Mouse (Mus musculus) olfactory bulb, adult 2 months (tissue): ENCODE measurements at regions not wholly inside any gene's neighbourhood (a gene's known extent, or its start where the extent isn't known, plus 50 kb on each side); places are given as distances from the start of the nearest gene placed in this dataset.

Source experiments
- H3K27ac ChIP-seq: fragments of 200-500 bp; 2 replicates; pipeline ENCODE4 v1.5.1; 2012; ENCODE audit warnings: low read depth, low read length; ENCODE audit not compliant: insufficient read depth
- H3K4me1 ChIP-seq: fragments of 200-500 bp; 2 replicates; pipeline ENCODE4 v1.6.1; 2012; ENCODE audit warnings: low read length; ENCODE audit not compliant: control insufficient read depth, insufficient read depth
- H3K4me3 ChIP-seq: fragments of 200-500 bp; 2 replicates; pipeline ENCODE4 v1.5.1; 2012; ENCODE audit warnings: mild to moderate bottlenecking, low read depth, low read length, moderate library complexity; ENCODE audit not compliant: insufficient read depth
- CTCF ChIP-seq: fragments of 200-500 bp; IDR thresholded peaks from 2 replicates; pipeline ENCODE4 v1.5.1; 2012; ENCODE audit warnings: low read depth, mild to moderate bottlenecking, low read length, moderate library complexity; ENCODE audit not compliant: insufficient read depth
- POLR2A ChIP-seq: fragments of 200-500 bp; IDR thresholded peaks from 2 replicates; pipeline ENCODE4 v1.6.1; 2012; ENCODE audit warnings: mild to moderate bottlenecking, low read depth, low read length, moderate library complexity; ENCODE audit not compliant: insufficient read depth
- WGBS: fragments of 180-500 bp; shearing (Covaris S2); methylation state at CpG from one replicate; pipeline ENCODE4 v1.1.7; 2018; 5-methylcytosine and 5-hydroxymethylcytosine counted together

DNA sequence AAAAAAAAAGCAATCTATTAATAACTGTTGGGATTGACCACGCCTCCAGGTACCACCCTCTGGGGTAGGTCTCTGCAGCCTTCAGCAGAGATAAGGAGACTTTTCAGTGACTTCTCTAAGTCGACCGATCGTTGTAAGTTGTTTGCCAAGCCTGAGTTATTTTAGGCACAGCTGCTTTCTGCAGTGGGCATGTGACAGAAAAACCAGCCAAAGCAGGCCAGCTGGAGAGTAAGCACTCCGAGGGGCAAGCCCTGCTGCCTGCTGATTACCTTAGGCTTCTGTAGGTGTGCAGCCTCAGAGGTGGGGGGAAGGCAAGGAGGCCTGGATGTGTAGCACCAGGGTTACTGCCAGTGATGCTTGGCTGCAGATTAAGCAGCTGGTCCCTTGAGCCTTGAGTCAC is 246.0 kb downstream of the Cd83 start:
- 35% methylated on average over 5 of the region's 5 CpGs for WGBS

DNA sequence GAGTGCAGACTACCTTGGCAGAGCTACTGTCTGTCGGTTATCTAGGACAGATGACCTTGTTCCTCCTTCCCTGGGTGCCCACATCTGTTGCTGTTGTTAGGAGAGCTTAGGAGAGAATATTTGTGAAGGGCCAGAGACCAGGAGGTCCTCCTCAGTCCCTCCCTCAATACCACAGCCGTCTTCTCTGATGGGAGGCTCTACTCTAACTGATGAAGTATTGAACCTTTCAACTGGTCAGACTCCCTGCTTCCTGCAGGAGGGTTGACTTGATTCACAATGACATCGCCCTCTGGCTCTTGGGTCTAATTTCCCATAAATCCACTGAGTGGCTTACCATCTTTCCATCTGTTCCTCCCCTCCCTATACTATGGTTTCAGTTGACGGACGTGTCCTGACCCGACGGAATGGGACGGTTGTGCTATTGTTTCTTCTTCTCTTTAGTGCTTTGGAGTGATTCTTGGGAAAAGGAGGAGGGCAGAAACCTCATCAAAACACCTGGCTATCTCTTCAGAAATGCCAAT is 253.3 kb downstream of the Cd83 start:
- no peak overlapping the region for H3K4me3 ChIP-seq
- no peak overlapping the region for H3K27ac ChIP-seq
- 94% methylated on average over 8 of the region's 8 CpGs for WGBS
- TF ChIP-seq POLR2A: no peak
- TF ChIP-seq CTCF: no peak
- H3K4me1 ChIP-seq: peaks cover 2% of the 10 kb centered on the region; the same call in 1 of the 2 replicates

More for the DNA sequence above, 246.0 kb downstream of the Cd83 start:
- Histone ChIP-seq H3K4me3 (no peak overlapping the region), H3K4me1 (peaks cover 6% of the 10 kb centered on the region), H3K27ac (no peak overlapping the region)
- TF ChIP-seq POLR2A: no peak
- no peak for TF ChIP-seq CTCF

- Histone ChIP-seq H3K4me3 (no peak overlapping the region), H3K4me1 (peaks cover 2% of the 10 kb centered on the region; the same call in 1 of the 2 replicates), H3K27ac (no peak overlapping the region)
- WGBS: 46% methylated on average over 7 of the region's 7 CpGs
- TF ChIP-seq CTCF: no peak
- no peak for TF ChIP-seq POLR2A
Measured at GRCm38 (mm10) chr13:44038322-44038721, 253.7 kb downstream of the Cd83 start.

DNA sequence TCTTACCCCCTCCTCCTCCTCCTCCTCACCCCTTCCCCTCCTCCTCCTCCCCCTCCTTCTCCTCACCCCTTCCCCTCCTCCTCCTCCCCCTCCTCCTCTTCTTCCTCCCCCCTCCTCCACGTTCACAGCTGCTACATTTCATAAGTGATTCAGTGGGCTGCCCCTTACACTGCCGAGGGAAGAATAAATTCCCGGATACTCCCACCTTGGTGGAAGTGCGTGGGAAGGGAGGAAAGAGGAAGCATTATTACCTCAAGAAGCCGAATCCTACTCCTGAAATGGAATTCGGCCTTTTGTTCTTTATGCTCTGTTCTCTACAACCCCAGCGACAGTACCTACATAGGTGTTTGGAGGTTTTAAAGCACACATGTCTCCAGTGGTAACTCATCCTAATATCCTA is 256.1 kb downstream of the Cd83 start:
- peaks cover 2% of the 10 kb centered on the region; the same call in 1 of the 2 replicates for H3K4me1 ChIP-seq
- WGBS: 45% methylated on average over 7 of the region's 7 CpGs
- H3K27ac ChIP-seq: no peak overlapping the region
- TF ChIP-seq POLR2A (no peak), CTCF (no peak)
- H3K4me3 ChIP-seq: no peak overlapping the region

GRCm38 (mm10) chr13:44042730-44043493 is 258.3 kb downstream of the Cd83 start:
- Histone ChIP-seq H3K27ac (no peak overlapping the region), H3K4me3 (no peak overlapping the region)
- no peak for TF ChIP-seq POLR2A
- no peak for TF ChIP-seq CTCF

DNA sequence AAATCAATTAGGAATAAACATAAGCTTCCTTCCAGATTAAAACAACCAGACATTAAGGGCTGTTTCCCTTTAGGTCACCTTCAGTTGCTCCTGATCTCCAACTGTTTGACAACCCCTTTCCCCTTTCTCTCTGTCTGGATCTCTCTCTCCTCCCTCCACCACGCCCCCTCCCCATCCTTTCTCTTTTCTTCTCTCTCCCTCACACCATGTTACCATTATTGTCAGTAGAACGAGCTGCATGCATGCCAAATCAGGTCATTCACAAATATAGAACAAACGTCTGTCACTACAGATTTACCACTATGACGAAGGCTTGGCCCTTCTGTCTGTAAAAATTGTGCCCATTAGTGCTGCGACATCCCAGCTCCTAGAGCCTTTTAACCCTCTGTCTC is 258.9 kb downstream of the Cd83 start:
- 58% methylated on average over 5 of the region's 5 CpGs for WGBS
- H3K4me3 ChIP-seq: no peak overlapping the region
- H3K4me1 ChIP-seq: no peaks in the 10 kb centered on the region
- no peak overlapping the region for H3K27ac ChIP-seq
- TF ChIP-seq CTCF: no peak
- no peak for TF ChIP-seq POLR2A

More at GRCm38 (mm10) chr13:44042730-44043493, 258.3 kb downstream of the Cd83 start:
- peaks cover 2% of the 10 kb centered on the region; the same call in 1 of the 2 replicates for H3K4me1 ChIP-seq
- 67% methylated on average over 9 of the region's 9 CpGs for WGBS

DNA sequence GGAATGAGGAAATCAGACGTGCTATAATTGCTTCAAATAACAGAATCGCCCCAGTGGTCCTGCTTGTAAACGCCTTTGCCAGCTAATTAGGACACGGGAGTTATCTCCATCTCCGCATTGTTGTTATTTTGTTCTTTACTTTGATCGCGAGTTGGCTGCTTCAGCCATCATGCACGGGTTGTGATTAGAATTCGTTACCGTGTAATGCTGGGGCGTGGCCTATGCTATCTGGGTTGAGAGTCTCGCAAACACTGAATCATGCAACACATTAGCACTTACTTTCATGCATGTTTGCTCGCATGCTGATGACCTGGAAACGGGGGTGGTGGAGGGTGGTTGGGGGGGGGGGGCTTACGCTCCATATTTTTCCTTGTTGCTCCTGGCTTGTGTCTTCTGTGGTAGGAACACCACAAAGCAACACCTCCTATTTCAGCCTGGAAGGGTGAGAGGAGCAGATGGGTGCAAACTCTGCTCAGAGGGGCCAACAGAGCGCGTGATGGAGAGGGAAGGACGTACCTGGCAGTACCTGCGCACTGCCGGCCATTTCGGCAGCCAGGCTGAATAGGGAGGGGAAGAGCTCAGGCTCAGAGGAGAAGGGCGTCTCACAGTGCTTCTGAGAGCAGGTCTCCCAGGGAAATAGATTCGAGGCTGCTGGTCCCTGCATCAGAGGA is 260.1 kb downstream of the Cd83 start:
- WGBS: 70% methylated on average over 23 of the region's 23 CpGs
- H3K4me1 ChIP-seq: no peaks in the 10 kb centered on the region
- H3K27ac ChIP-seq: no peak overlapping the region
- no peak overlapping the region for H3K4me3 ChIP-seq
- TF ChIP-seq POLR2A (no peak), CTCF (no peak)

- TF ChIP-seq CTCF (no peak), POLR2A (no peak)
- 69% methylated on average over 2 of the region's 2 CpGs for WGBS
Measured at GRCm38 (mm10) chr13:44046436-44046835, 261.9 kb downstream of the Cd83 start.

GRCm38 (mm10) chr13:44054157-44054556 is 269.6 kb downstream of the Cd83 start:
- 72% methylated on average over 7 of the region's 7 CpGs for WGBS
- Histone ChIP-seq H3K4me1 (peaks cover 10% of the 10 kb centered on the region), H3K27ac (no peak overlapping the region), H3K4me3 (no peak overlapping the region)
- TF ChIP-seq POLR2A (no peak), CTCF (no peak)

More at GRCm38 (mm10) chr13:44046436-44046835, 261.9 kb downstream of the Cd83 start:
- H3K4me3 ChIP-seq: no peak overlapping the region
- H3K27ac ChIP-seq: no peak overlapping the region
- no peaks in the 10 kb centered on the region for H3K4me1 ChIP-seq
